Mouse (Mus musculus): ENCODE results near the gene Bcap31. TPM values are rescaled to one million over a fixed set of nuclear protein-coding genes. Genes with fewer than 3 reads are reported as not detected.

Bcap31 gene
- total RNA-seq, 2 experiments from 2014 or later = 233 to 236 TPM

Other genes with a start within 250 kb of the Bcap31 start
- gene Bgn, start 232.6 kb downstream of the Bcap31 start, total RNA-seq (2021) = 100 to 1,000 TPM; 207 to 268 TPM
- gene Atp2b3, start 213.1 kb downstream of the Bcap31 start, total RNA-seq (2021) = 10 to 100 TPM; 11.7 to 17.0 TPM
- 1 to 10 TPM in 1 of 2 experiments, under 1 TPM in 1; 0.67 to 1.1 TPM for gene Dusp9, start 76.8 kb downstream of the Bcap31 start, total RNA-seq (2021)
- 10 to 100 TPM in 1 of 2 experiments, 1 to 10 TPM in 1; 5.6 to 13.8 TPM for gene Pnck, start 56.1 kb downstream of the Bcap31 start, total RNA-seq (2021)
- 10 to 100 TPM; 31.9 to 43.3 TPM for gene Slc6a8, start 43.0 kb downstream of the Bcap31 start, total RNA-seq (2021)
- 10 to 100 TPM; 24.7 to 31.8 TPM for gene Abcd1, start 422 bp upstream of the Bcap31 start, total RNA-seq (2021)
- 1 to 10 TPM in 1 of 2 experiments, under 1 TPM in 1; 0.99 to 1.2 TPM for gene Plxnb3, start 40.9 kb upstream of the Bcap31 start, total RNA-seq (2021)
- gene Srpk3, start 58.2 kb upstream of the Bcap31 start, total RNA-seq (2021) = 1 to 10 TPM; 2.7 to 7.8 TPM
- 100 to 1,000 TPM; 681 to 708 TPM for gene Idh3g, start 70.7 kb upstream of the Bcap31 start, total RNA-seq (2021)
- 100 to 1,000 TPM; 166 to 177 TPM for gene Ssr4, start 70.9 kb upstream of the Bcap31 start, total RNA-seq (2021)
- 1 to 10 TPM; 5.1 to 5.9 TPM for gene Pdzd4, start 108.8 kb upstream of the Bcap31 start, total RNA-seq (2021)
- gene Avpr2, start 175.9 kb upstream of the Bcap31 start, total RNA-seq (2021) = not detected
- 10 to 100 TPM in 1 of 2 experiments, 1 to 10 TPM in 1; 9.9 to 24.7 TPM for gene L1cam, start 179.9 kb upstream of the Bcap31 start, total RNA-seq (2021)
- 1 to 10 TPM; 7.9 to 9.2 TPM for gene Arhgap4, start 205.7 kb upstream of the Bcap31 start, total RNA-seq (2021)
- gene Naa10, start 205.8 kb upstream of the Bcap31 start, total RNA-seq (2021) = 10 to 100 TPM; 86.5 to 99.0 TPM
- 10 to 100 TPM; 17.4 to 19.2 TPM for gene Renbp, start 214.7 kb upstream of the Bcap31 start, total RNA-seq (2021)

All from adrenal gland, postnatal 10 days (tissue).